Mouse (Mus musculus) MEL (cell line): ENCODE data around the gene Il23a.

Source experiments
- CTCF ChIP-seq, 3 experiments: IDR thresholded peaks in 2 of 3; conservative IDR thresholded peaks in 1 of 3; 2 replicates each; pipeline ENCODE4 v1.5.1; 2011 to 2012; ENCODE audit warnings: low read length in 3 of 3, low read depth in 2 of 3, mild to moderate bottlenecking in 2 of 3, improper control_type of control experiment in 1 of 3, inconsistent platforms in 1 of 3, mixed read lengths in 1 of 3, moderate library complexity in 1 of 3; ENCODE audit not compliant: control insufficient read depth in 1 of 3, insufficient read depth in 1 of 3, poor library complexity in 1 of 3, severe bottlenecking in 1 of 3
- E2F4 ChIP-seq: IDR thresholded peaks from 2 replicates; pipeline ENCODE4 v1.6.1; 2011; ENCODE audit warnings: low read depth, low read length, improper control_type of control experiment, borderline replicate concordance
- ETS1 ChIP-seq: IDR thresholded peaks from 2 replicates; pipeline ENCODE4 v1.6.1; 2012; ENCODE audit warnings: low read depth, mild to moderate bottlenecking, inconsistent platforms, low read length, improper control_type of control experiment, moderate library complexity
- NRF1 ChIP-seq: IDR thresholded peaks from 2 replicates; pipeline ENCODE4 v1.6.1; 2014; ENCODE audit warnings: low read depth, mild to moderate bottlenecking, inconsistent platforms, low read length, improper control_type of control experiment, moderate library complexity; ENCODE audit not compliant: poor library complexity, insufficient read depth, severe bottlenecking
- POLR2A ChIP-seq, 2 experiments: IDR thresholded peaks; 2 replicates each; pipeline ENCODE4 v1.6.1; 2011 to 2012; ENCODE audit warnings: low read length in 2 of 2, mild to moderate bottlenecking in 2 of 2, control low read depth in 1 of 2, improper control_type of control experiment in 1 of 2, low read depth in 1 of 2, moderate library complexity in 1 of 2; ENCODE audit not compliant: control insufficient read depth in 1 of 2, insufficient read depth in 1 of 2, poor library complexity in 1 of 2
- POLR2AphosphoS2 ChIP-seq: IDR thresholded peaks from 2 replicates; pipeline ENCODE4 v1.6.1; 2011; ENCODE audit warnings: low read length, improper control_type of control experiment
- RCOR1 ChIP-seq: IDR thresholded peaks from 2 replicates; pipeline ENCODE4 v1.6.1; 2012; ENCODE audit warnings: low read depth, mild to moderate bottlenecking, inconsistent platforms, low read length, improper control_type of control experiment
- SIN3A ChIP-seq: IDR thresholded peaks from 2 replicates; pipeline ENCODE4 v1.6.1; 2012; ENCODE audit warnings: low read length, improper control_type of control experiment, inconsistent platforms
- USF1 ChIP-seq: IDR thresholded peaks from 2 replicates; pipeline ENCODE4 v1.6.1; 2014; ENCODE audit warnings: low read depth, mild to moderate bottlenecking, inconsistent platforms, low read length, improper control_type of control experiment, moderate library complexity

GRCm38 (mm10) chr10:128343436-128343835 is 44.9 kb upstream of the Il23a start:
- no peak for TF ChIP-seq CTCF (IDR thresholded peaks at IDR 0.05 in 2 of 3, conservative IDR thresholded peaks at IDR 0.05 in 1 of 3; ENCODE audit: control insufficient read depth in 1 of 3, insufficient read depth in 1 of 3, low read depth in 2 of 3, low read length in 3 of 3, poor library complexity in 1 of 3, severe bottlenecking in 1 of 3)
- no peak for TF ChIP-seq USF1
- no peak for TF ChIP-seq RCOR1
- no peak for TF ChIP-seq POLR2AphosphoS2
- no peak for TF ChIP-seq POLR2A (IDR thresholded peaks at IDR 0.05; ENCODE audit: control insufficient read depth in 1 of 2, insufficient read depth in 1 of 2, low read depth in 1 of 2, low read length in 2 of 2, poor library complexity in 1 of 2)
- TF ChIP-seq ETS1: no peak
- no peak for TF ChIP-seq NRF1
- TF ChIP-seq E2F4: no peak
- no peak for TF ChIP-seq SIN3A
